Mouse (Mus musculus) CH12F3 (cell line): Measurements from ENCODE around the gene Calhm5.

Experiments
- in situ Hi-C: fragments of 300-500 bp; cut with MboI; formaldehyde crosslinking; loops from 2 replicates; pipeline ENCODE4 v1.14.3; 2020; ENCODE audit warnings: low sequenced_read_pairs

The Calhm5 gene

GRCm38 (mm10) chr10:34096418-34096883, at the start of gene Calhm5:
Gene Calhm5 (minus strand): TSS chr10:34096519.
- in situ Hi-C loops, result no loop called here

DNA sequence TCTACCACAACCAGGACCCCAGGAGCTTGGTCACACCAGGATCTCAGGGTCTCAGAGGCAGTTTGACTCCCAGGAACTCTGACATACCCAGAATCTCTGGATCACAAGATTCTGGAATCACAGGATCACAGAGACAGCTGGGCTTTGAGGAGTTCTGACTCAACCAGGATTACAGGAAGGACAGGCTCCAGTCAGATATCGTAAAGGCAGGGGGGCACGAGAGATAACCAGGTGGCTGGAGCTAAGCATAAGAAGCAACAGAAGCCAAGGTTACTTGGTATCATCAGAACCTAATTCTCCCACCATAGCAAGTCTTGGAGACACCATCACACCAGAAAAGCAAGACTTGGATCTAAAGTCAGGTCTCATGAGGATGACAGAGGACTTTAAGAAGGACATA, 45.4 kb upstream of the Calhm5 start:
- in situ Hi-C loops, result no loop called here

- in situ Hi-C loops, result no loop called here
These were observed 43.4 kb upstream of the Calhm5 start for GRCm38 (mm10) chr10:34139768-34140167.

GRCm38 (mm10) chr10:34138027-34138426, 41.7 kb upstream of the Calhm5 start:
- in situ Hi-C loops, result no loop called here

DNA sequence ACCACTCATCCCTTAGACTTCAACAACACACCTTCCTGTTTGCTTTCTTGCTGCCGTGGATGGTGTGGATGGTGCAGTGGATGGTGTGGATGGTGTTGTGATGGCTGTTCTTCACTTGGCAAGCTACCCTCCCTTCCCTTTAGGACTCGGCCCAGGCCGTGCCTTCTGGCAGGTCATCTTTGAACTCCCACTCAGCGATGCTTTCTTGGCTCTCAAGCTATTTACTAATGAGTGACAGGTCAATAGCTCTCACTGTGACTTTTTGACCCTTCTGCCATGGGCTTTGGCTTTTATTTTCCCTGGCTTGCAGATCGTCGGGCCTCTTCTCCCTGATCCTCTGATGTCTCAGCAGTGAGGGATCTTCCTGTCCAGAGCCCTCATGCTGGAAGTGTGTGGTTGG, 40.1 kb upstream of the Calhm5 start:
- in situ Hi-C loops, result no loop called here

GRCm38 (mm10) chr10:34131356-34131755, 35.0 kb upstream of the Calhm5 start:
- in situ Hi-C loops, result no loop called here

DNA sequence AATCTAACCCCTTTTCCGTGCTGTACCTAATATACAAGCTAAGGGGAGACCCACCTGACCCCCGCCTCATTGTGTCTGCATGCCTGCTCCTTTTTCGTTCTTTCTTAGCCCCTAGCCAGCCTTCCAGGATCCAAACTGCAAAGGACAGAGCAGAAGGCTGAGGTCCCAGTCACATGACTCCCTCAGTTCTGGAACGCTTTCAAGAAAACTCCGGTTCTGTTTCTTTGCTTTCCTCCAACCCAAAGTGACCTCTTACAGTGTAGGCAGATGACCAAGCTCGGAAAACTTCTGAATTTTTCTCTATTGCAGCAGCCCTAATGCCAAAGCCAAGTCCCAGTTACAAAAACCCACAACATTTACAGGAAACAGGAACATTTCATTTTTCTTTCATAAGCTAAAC, 32.1 kb upstream of the Calhm5 start:
- in situ Hi-C loops, result no loop called here

DNA sequence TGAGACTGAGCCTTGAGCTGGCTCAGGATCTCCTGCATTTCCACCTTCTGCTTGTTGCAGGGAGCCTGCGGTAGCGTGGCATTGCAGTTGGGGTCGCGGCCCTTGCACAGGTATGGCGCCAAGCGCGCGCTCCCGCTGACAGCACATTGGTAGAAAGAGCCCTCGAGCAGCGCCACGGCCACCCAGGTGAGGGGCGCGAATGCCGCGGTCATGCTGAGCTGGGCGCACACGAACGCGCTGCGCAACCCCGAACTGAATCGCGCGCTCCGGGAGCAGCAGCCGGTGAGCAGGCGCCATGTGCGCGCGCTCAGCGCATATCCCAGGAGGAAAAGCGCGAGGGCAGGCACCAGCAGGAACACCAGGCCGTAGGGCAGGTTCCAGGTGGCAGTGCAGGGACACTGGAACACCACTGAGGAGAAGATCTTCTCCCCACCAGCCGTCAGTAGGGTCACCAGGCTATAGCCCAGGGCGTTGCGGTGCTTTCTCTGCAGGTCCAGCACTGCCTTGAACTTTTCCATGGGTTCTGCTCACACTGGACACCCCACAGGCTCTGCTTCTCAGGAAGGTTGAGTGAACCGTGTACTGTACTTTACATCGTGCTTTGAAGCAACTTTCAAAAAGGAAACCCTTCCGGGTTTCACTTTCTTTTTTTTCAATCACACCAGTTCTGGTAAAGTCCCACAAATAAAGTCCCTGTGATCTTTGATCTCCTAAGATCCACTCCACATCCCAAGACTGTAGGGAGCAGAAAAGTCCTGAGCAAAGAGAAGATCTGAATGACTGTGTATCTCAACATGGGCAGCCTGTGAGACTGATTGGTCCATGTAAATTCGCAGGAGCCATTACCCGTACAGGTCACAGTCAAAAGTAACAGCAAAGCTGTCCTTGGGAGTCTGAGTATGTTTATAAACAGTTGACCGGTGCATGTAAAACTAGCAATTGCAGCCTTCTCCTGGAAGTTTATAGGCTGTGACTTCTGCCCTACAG, 31.4 kb upstream of the Calhm5 start, which contains the start of gene Calhm6:
Gene Calhm6, minus strand, starts transcription at position 593 of the 987 bp plus-strand sequence.
- in situ Hi-C loops, result no loop called here

- in situ Hi-C loops, result no loop called here
These were observed 22.1 kb upstream of the Calhm5 start for GRCm38 (mm10) chr10:34118421-34118820.

- in situ Hi-C loops, result no loop called here
These were observed 21.5 kb upstream of the Calhm5 start for GRCm38 (mm10) chr10:34117770-34118169.

DNA sequence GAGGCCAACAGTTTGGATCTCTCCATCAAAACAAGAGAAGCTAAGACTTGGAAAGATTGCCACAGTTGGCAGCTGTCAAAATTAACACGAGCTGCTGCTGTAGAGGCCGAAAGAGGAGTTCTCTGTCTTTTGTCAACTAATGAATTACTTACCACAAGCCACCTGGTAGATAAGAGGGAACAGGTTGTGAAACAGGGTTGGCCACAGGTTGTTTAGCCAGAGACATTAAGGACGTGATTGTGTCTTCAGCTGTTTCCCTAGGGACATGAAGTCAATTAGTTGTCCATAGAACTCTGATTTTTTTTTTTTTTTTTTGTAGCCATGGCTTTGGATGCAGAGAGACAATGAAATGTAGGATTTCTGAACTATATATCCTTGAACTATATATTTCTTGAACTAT, 20.8 kb upstream of the Calhm5 start:
- in situ Hi-C loops, result no loop called here

- in situ Hi-C loops, result no loop called here
These were observed 15.8 kb upstream of the Calhm5 start for GRCm38 (mm10) chr10:34111964-34112738.

- in situ Hi-C loops, result no loop called here
These were observed 14.6 kb upstream of the Calhm5 start for GRCm38 (mm10) chr10:34110863-34111465.

GRCm38 (mm10) chr10:34095964-34096363, 355 bp downstream of the Calhm5 start:
- in situ Hi-C loops, result no loop called here

DNA sequence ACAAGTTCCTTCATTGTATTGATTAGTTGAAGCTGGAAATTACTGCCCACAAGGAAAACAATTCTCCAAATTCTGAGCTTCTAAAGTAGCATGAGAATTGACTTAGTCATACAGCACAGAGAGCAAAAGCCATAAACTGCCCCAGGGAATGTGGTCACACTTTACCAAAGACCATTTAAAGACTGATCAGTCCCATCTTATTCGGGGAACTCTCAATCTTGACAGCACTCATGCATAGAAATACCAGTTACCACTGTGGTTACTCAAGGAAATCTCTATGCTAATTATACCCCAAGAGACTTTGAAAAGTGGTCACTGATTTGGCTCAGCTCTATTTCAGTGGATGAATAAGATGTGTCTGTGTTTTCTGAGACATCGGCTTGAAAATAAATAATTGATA, 1.2 kb downstream of the Calhm5 start:
- in situ Hi-C loops, result no loop called here

GRCm38 (mm10) chr10:34091888-34092287, 4.4 kb downstream of the Calhm5 start:
- in situ Hi-C loops, result no loop called here

GRCm38 (mm10) chr10:34090481-34090880, 5.8 kb downstream of the Calhm5 start:
- in situ Hi-C loops, result no loop called here

- in situ Hi-C loops, result no loop called here
These were observed 6.8 kb downstream of the Calhm5 start for GRCm38 (mm10) chr10:34089517-34089916.

- in situ Hi-C loops, result no loop called here
These were observed 7.8 kb downstream of the Calhm5 start for GRCm38 (mm10) chr10:34088515-34088914.

GRCm38 (mm10) chr10:34086514-34086913, 9.8 kb downstream of the Calhm5 start:
- in situ Hi-C loops, result no loop called here

DNA sequence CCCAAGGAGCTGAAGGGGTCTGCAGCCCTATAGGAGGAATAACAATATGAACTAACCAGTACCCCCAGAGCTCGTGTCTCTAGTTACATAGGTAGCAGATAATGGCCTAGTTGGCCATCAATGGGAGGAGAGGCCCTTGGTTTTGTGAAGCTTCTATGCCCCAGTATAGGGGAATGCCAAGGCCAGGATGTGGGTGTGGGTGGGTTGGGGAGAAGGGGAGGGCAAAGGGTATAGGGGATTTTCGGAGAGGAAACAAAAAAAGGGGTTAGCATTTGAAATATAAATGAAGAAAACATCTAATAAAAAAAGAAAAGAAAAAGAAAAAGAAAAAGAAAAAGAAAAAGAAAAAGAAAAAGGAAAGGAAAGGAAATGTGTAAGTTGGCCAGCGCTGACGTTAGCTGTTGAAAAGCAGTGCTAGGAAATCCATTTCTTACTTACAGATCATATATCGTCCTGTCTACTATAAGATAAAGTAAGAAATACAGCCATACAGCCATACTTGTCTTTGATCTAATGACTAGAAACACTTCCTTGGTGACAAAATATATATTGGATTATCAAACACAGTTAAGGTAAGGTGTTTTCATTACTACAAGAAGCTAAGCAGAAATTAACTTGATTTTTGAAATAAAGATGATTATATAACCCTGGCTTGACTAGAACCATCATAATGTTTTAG, 21.7 kb downstream of the Calhm5 start:
- in situ Hi-C loops, result no loop called here
